Mouse (Mus musculus) liver, postnatal 0 days (tissue): ENCODE measurements around the gene Kirrel. TPM values are rescaled to one million over a fixed set of nuclear protein-coding genes. Genes with fewer than 3 reads are reported as not detected.
A peak's percentile ranks its signal among the peaks of the same experiment; 100 is the strongest.

ENCODE experiments used
- ATAC-seq: fragments of 200-750 bp; cut with Nextera tagmentation; 2 replicates; pipeline ENCODE4 v1.8.0; 2017; ENCODE audit warnings: mild to moderate bottlenecking, moderate library complexity
- DNase-seq: peaks from one replicate; pipeline ENCODE4 v3.0.0-alpha.2; 2016
- H3K27ac ChIP-seq: fragments of 300-500 bp; sonication (generic); 2 replicates; pipeline ENCODE4 v1.5.1; 2014; ENCODE audit warnings: antibody characterized with exemption, moderate library complexity, mild to moderate bottlenecking, low read depth
- H3K27me3 ChIP-seq: fragments of 300-500 bp; sonication (generic); 2 replicates; pipeline ENCODE4 v1.6.1; 2014; ENCODE audit warnings: low read length, control low read depth, mixed read lengths; ENCODE audit not compliant: insufficient read depth
- H3K36me3 ChIP-seq: fragments of 300-500 bp; sonication (generic); replicated peaks from 2 replicates; pipeline ENCODE4 v1.6.1; 2014; ENCODE audit warnings: mild to moderate bottlenecking, control low read depth, low read length, moderate library complexity, mixed read lengths; ENCODE audit not compliant: insufficient read depth
- H3K4me1 ChIP-seq: fragments of 300-500 bp; sonication (generic); 2 replicates; pipeline ENCODE4 v1.6.1; 2014; ENCODE audit warnings: antibody characterized with exemption, mild to moderate bottlenecking, control low read depth; ENCODE audit not compliant: insufficient read depth
- H3K4me2 ChIP-seq: fragments of 300-500 bp; sonication (generic); 2 replicates; pipeline ENCODE4 v1.6.1; 2014; ENCODE audit warnings: low read depth, mild to moderate bottlenecking, low read length, moderate library complexity, mixed read lengths
- H3K4me3 ChIP-seq: fragments of 300-500 bp; sonication (generic); 2 replicates; pipeline ENCODE4 v1.5.1; 2014; ENCODE audit warnings: low read depth, low read length
- H3K9ac ChIP-seq: fragments of 300-500 bp; sonication (generic); replicated peaks from 2 replicates; pipeline ENCODE4 v1.6.1; 2014; ENCODE audit warnings: mild to moderate bottlenecking, moderate library complexity
- H3K9me3 ChIP-seq: fragments of 300-500 bp; sonication (generic); 2 replicates; pipeline ENCODE4 v1.6.1; 2016; ENCODE audit warnings: mild to moderate bottlenecking, control low read depth, low read length, mixed read lengths
- CTCF ChIP-seq: sonication (generic); IDR thresholded peaks from 2 replicates; pipeline ENCODE4 v1.5.1; 2016; ENCODE audit warnings: antibody characterized with exemption, low read depth
- EP300 ChIP-seq: IDR thresholded peaks from 2 replicates; pipeline ENCODE4 v1.6.1; 2016; ENCODE audit warnings: antibody characterized with exemption, low read depth, mild to moderate bottlenecking
- WGBS: fragments of 180-500 bp; shearing (Covaris S2); extraction: QIAGEN DNeasy Blood & Tissue Kit; methylation state at CpG from one replicate; pipeline ENCODE4 v1.1.7; 2014; ENCODE audit not compliant: insufficient replicate concordance; 5-methylcytosine and 5-hydroxymethylcytosine counted together
- polyA plus RNA-seq: library from polyadenylated mRNA; unstranded; fragments of >200 nt; fragmentation: Nextera tagmentation; extraction: Ambion mirVana; gene quantifications from 2 replicates; pipeline ENCODE4 v1.2.1, GENCODE M21; 2015

Gene Kirrel
- polyA plus RNA-seq, 1 experiment from 2014 or later, result 0.73 TPM

DNA sequence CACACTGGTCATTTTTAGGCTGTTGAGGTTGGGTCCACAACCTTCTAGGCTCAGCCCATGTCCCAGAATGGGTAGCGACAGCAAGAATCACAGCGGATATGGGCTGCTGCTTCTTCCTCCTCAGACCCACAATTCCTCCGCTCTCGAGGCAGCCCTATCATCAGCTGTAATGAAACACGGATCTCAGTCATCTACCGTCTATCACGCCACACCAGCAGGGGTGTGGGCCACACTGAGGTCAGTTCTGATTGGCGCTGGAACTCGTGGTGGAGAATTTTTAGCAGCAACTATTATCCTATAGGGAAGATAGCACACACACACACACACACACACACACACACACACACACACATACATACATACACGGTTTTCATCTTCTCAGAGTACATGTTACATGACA is 25.1 kb downstream of the Kirrel start:
- Histone ChIP-seq H3K27me3 (no peaks in the 10 kb centered on the region), H3K27ac (no peak overlapping the region), H3K36me3 (no peaks in the 10 kb centered on the region), H3K4me2 (no peak overlapping the region), H3K4me1 (peaks cover 3% of the 10 kb centered on the region; the same call in 1 of the 2 replicates), H3K9me3 (no peaks in the 10 kb centered on the region), H3K9ac (no peak overlapping the region), H3K4me3 (no peak overlapping the region)
- ATAC-seq (no peak), DNase-seq (no peak)
- TF ChIP-seq CTCF (no peak), EP300 (no peak)
- 61% methylated on average over 10 of the region's 10 CpGs for WGBS

DNA sequence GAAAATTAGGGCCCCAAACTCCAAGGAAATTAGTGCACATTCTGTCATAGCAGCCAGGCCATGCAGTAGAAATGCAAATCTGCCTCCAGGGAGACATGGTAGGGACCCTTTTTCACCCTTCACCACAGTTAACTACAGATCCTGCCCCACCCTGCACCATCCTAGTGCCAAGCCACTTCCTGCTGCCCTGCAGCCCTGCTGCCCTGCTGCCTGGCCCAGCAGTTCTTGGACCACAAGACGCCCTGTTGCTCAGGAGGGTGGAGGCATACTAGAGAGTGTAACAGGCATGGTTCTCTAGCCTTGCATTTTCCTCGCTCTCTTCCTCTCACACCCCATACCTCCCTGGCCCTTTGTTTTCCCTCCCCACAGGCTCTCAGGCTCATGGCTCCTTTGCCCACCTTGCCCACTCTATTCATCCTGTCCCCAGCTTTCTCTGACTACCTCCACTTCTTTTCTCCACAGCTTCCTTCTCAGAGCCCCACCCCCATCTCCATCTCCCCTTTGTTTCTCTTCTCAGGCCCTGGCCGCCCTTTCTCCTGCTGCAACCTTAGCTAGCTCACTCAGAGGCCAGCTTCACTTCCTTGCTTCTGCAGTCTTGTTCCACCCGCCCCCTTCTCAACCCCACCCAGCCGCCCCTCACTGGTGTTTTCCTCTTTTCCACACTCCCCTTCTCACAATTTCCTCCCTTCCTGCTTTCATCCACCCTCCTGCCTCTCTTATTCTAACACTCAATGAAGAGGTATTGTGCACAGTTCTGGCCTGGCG is 29.9 kb downstream of the Kirrel start:
- 58% methylated on average over 6 of the region's 6 CpGs for WGBS
- TF ChIP-seq CTCF (no peak), EP300 (no peak)
- no peak overlapping the region for H3K4me2 ChIP-seq
- no peaks in the 10 kb centered on the region for H3K36me3 ChIP-seq
- no peak overlapping the region for H3K27ac ChIP-seq
- H3K4me1 ChIP-seq, result no peaks in the 10 kb centered on the region
- ATAC-seq (no peak), DNase-seq (no peak)
- no peaks in the 10 kb centered on the region for H3K27me3 ChIP-seq
- H3K4me3 ChIP-seq, result no peak overlapping the region
- no peak overlapping the region for H3K9ac ChIP-seq
- H3K9me3 ChIP-seq, result no peaks in the 10 kb centered on the region

DNA sequence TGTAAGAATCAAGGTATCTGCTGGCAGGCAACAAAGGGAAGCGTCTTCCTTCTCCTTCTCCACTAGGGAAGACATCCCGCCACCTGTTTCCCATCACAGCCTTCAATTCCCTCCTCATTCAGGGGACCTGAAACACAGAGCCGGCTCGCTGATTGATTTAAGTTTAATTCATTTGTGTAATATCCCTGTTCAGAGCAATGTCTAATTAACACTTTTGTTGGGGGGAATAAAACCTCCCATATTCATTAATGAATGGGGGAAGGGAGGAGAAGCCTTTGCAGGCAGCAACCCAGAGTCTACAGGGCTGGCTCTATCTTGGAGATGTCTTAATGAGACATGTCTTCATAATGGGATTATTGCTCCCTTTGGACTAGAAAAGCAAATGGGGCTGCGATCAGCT is 34.3 kb downstream of the Kirrel start:
- Histone ChIP-seq H3K4me1 (no peaks in the 10 kb centered on the region), H3K9me3 (no peaks in the 10 kb centered on the region), H3K4me2 (no peak overlapping the region), H3K27ac (no peak overlapping the region), H3K36me3 (no peaks in the 10 kb centered on the region), H3K27me3 (no peaks in the 10 kb centered on the region), H3K9ac (no peak overlapping the region), H3K4me3 (no peak overlapping the region)
- no peak for ATAC-seq
- TF ChIP-seq CTCF (no peak), EP300 (no peak)
- DNase-seq, result no peak
- 80% methylated on average over 5 of the region's 5 CpGs for WGBS

DNA sequence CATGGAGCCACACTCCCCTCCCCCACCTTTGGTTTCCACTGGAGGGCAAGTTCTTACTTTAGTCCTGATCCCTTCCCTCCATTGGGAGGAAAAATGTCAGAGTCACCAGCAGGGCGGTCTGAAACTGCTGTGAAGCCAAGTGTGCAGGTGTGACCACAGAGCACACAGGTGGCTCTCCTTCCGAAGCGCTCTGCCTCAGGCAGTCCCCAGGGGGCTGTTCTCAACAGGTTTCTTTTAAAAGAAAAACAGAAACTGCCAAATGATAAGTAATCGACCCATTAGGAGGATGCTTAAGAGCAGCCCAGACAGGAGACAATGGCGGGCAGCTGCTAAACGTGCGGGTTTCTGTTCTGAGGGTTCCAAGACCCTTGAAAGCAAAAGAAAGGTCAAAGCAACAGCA is 37.8 kb downstream of the Kirrel start:
- Histone ChIP-seq H3K27me3 (no peaks in the 10 kb centered on the region), H3K27ac (no peak overlapping the region), H3K9ac (no peak overlapping the region), H3K4me2 (no peak overlapping the region), H3K4me1 (peaks cover 3% of the 10 kb centered on the region), H3K4me3 (no peak overlapping the region), H3K9me3 (no peaks in the 10 kb centered on the region), H3K36me3 (no peaks in the 10 kb centered on the region)
- ATAC-seq (no peak), DNase-seq (no peak)
- WGBS, result 63% methylated on average over 7 of the region's 7 CpGs
- no peak for TF ChIP-seq EP300
- TF ChIP-seq CTCF, result no peak

DNA sequence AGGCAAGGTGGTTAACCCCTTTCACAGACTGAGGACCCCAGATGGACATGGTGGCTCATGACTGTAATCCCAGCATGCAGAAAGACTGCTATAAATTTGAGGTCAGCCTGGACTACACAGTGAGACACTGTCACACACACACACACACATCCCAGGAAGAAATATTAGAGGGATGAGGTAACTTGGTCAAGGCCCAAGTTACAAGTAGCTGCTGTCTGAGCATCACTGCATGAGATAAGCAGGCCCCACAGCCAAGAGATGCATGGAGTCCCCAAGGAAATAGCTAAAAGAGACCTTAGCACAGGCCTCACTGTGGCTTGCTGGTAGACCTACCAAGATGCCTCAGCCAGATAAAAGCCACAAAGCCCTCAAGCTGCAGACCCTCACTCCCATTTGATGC is 39.6 kb downstream of the Kirrel start:
- H3K9ac ChIP-seq, result no peak overlapping the region
- ATAC-seq, result no peak

GRCm38 (mm10) chr3:87131694-87132347 is 42.7 kb downstream of the Kirrel start:
- Histone ChIP-seq H3K27me3 (no peaks in the 10 kb centered on the region), H3K9me3 (no peaks in the 10 kb centered on the region), H3K9ac (no peak overlapping the region), H3K4me2 (peak overlapping the region; percentile 23; the same call in 1 of the 2 replicates), H3K4me1 (peaks cover 12% of the 10 kb centered on the region), H3K27ac (no peak overlapping the region), H3K4me3 (no peak overlapping the region), H3K36me3 (no peaks in the 10 kb centered on the region)
- no peak for TF ChIP-seq CTCF
- no peak for TF ChIP-seq EP300
- WGBS, result 44% methylated on average over 11 of the region's 11 CpGs
- DNase-seq (no peak), ATAC-seq (peak; percentile 58)

More for the DNA sequence above, 39.6 kb downstream of the Kirrel start:
- no peaks in the 10 kb centered on the region for H3K36me3 ChIP-seq
- no peak for DNase-seq
- no peaks in the 10 kb centered on the region for H3K9me3 ChIP-seq
- H3K27me3 ChIP-seq, result no peaks in the 10 kb centered on the region
- peaks cover 12% of the 10 kb centered on the region for H3K4me1 ChIP-seq
- H3K4me2 ChIP-seq, result no peak overlapping the region
- no peak overlapping the region for H3K4me3 ChIP-seq
- TF ChIP-seq EP300 (no peak), CTCF (no peak)
- no peak overlapping the region for H3K27ac ChIP-seq
